19 mouse cellular contexts compared by ENCODE assay signal in the genomic region with DNA sequence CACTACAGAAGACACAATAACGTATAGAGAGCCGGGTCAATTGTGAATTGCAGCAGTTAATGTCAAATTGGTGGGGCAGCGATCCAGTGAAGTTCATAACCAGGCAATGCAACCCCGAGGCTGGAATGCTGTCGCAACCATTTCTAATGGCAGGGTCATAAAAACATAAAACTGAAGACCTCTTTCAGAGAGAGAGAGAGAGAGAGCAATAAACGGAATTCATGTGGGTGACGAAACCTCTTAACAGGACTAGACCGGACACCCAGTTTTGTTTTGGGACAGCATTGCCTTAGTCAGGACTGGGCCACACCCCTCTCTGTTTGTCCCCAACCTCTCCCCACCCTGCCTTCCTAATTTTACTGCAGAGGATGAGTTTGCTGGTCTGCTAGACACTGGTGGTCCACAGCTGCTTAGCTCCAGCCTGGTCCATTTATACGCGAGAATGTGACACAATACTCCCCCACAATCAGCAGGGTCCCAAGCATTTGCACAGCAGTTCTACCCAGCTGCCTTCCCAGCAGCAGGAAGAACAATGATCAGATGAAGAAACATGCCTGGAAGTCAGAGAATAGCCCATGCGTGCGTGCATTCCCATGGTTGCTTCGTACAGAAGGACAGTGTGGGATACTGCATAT.
A peak's percentile ranks its signal among the peaks of the same experiment; 100 is the strongest.
DNase-seq lines count a peak whose midpoint lies in the region; ATAC-seq and TF ChIP-seq lines count a peak whose summit lies in the region.
"Had no signal": no experiment of that assay in that cellular context is flagged by ENCODE, and none has a peak within 500 bp of the region (broad histone marks: within the 10 kb centered on the region; RNA-seq: fewer than 3 reads in every experiment).

No protein-coding gene starts in this region.

- no peaks in the 10 kb centered on the region for H3K36me3 ChIP-seq in heart, adult 2 months (ENCODE audit: control insufficient read depth, insufficient read depth, low read length)
- no peaks in the 10 kb centered on the region for H3K36me3 ChIP-seq in lung, embryonic 15.5 days
- H3K36me3 ChIP-seq: forebrain, embryonic 15.5 days; heart, embryonic 15.5 days; liver, embryonic 12.5 days; midbrain, embryonic 10.5 days; neural tube, embryonic 12.5 days had no signal

- H3K9me3 ChIP-seq in lung, embryonic 15.5 days: no peaks in the 10 kb centered on the region
- H3K9me3 ChIP-seq: forebrain, embryonic 15.5 days; heart, embryonic 15.5 days; liver, embryonic 12.5 days; midbrain, embryonic 10.5 days; neural tube, embryonic 12.5 days had no signal

- H3K27me3 ChIP-seq in heart, adult 2 months (ENCODE audit: control insufficient read depth, insufficient read depth, low read length): no peaks in the 10 kb centered on the region
- no peaks in the 10 kb centered on the region for H3K27me3 ChIP-seq in lung, embryonic 15.5 days
- H3K27me3 ChIP-seq: CH12.LX; forebrain, embryonic 15.5 days; heart, embryonic 15.5 days; liver, embryonic 12.5 days; neural tube, embryonic 12.5 days had no signal

- WGBS in heart, adult 2 months: 88% methylated on average over 13 of the region's 13 CpGs
- 67% methylated on average over 13 of the region's 13 CpGs for WGBS in lung, embryonic 15.5 days
- 79% methylated on average over 13 of the region's 13 CpGs for WGBS in lung, adult 2 months

- no peak overlapping the region for H3K9ac ChIP-seq in heart, adult 2 months (ENCODE audit: low read depth, low read length)
- H3K9ac ChIP-seq in lung, embryonic 15.5 days: no peak overlapping the region
- H3K9ac ChIP-seq: forebrain, embryonic 15.5 days; heart, embryonic 15.5 days; liver, embryonic 12.5 days; neural tube, embryonic 12.5 days had no signal

- no peak for TF ChIP-seq POLR2A in heart, adult 2 months (IDR thresholded peaks at IDR 0.05; ENCODE audit: insufficient read depth, low read depth, low read length)
- TF ChIP-seq POLR2A in lung, adult 2 months (IDR thresholded peaks at IDR 0.05; ENCODE audit: borderline replicate concordance, extremely low read depth, low read depth, low read length): no peak

- peaks cover 2% of the 10 kb centered on the region for H3K4me1 ChIP-seq in heart, adult 2 months (ENCODE audit: control insufficient read depth, insufficient read depth, low read length)
- H3K4me1 ChIP-seq in lung, embryonic 15.5 days: peaks cover 34% of the 10 kb centered on the region
- no peaks in the 10 kb centered on the region for H3K4me1 ChIP-seq in lung, adult 2 months (ENCODE audit: control insufficient read depth, insufficient read depth, low read length)
- H3K4me1 ChIP-seq: forebrain, embryonic 15.5 days; liver, embryonic 12.5 days; midbrain, embryonic 10.5 days had no signal

- H3K4me2 ChIP-seq in lung, embryonic 15.5 days: no peak overlapping the region
- H3K4me2 ChIP-seq: forebrain, embryonic 15.5 days; heart, embryonic 15.5 days; liver, embryonic 12.5 days; neural tube, embryonic 12.5 days had no signal

- no peak overlapping the region for H3K4me3 ChIP-seq in heart, adult 2 months
- no peak overlapping the region for H3K4me3 ChIP-seq in lung, embryonic 15.5 days
- no peak overlapping the region for H3K4me3 ChIP-seq in lung, adult 2 months (replicated peaks; ENCODE audit: extremely low read depth, low read depth, low read length)
- H3K4me3 ChIP-seq: forebrain, embryonic 15.5 days; heart, embryonic 15.5 days; liver, embryonic 12.5 days; midbrain, embryonic 10.5 days; neural tube, embryonic 12.5 days had no signal

- intact Hi-C loops in heart, adult 2 months (cut with DNase I): no loop called here
- intact Hi-C loops in left cerebral cortex, postnatal 14 days (cut with DNase I): no loop called here

- H3K79me2 ChIP-seq in heart, adult 2 months (replicated peaks; ENCODE audit: control insufficient read depth, insufficient read depth, low read length): no peaks in the 10 kb centered on the region

- ATAC-seq in lung, embryonic 15.5 days (ENCODE audit: borderline replicate concordance, extremely low read depth, low FRiP score, low TSS enrichment): no peak
- ATAC-seq: forebrain, embryonic 15.5 days; liver, embryonic 12.5 days had no signal

- H3K27ac ChIP-seq in heart, adult 2 months: no peak overlapping the region
- peak overlapping the region; percentile 42; the same call in 1 of the 2 replicates for H3K27ac ChIP-seq in lung, embryonic 15.5 days
- H3K27ac ChIP-seq: forebrain, embryonic 15.5 days; heart, embryonic 15.5 days; liver, embryonic 12.5 days; midbrain, embryonic 10.5 days; neural tube, embryonic 12.5 days had no signal

- no peak for TF ChIP-seq EP300 in heart, adult 2 months (IDR thresholded peaks at IDR 0.05; ENCODE audit: insufficient read depth, low read depth, low read length)

- TF ChIP-seq CTCF in heart, adult 2 months (IDR thresholded peaks at IDR 0.05): no peak
- TF ChIP-seq CTCF in lung, adult 2 months (IDR thresholded peaks at IDR 0.05; ENCODE audit: insufficient read depth, low read length): no peak

- peak; percentile 60 for DNase-seq in heart, adult 11 months
- DNase-seq in heart, adult 2 months: no peak
- no peak for DNase-seq in lung, adult 2 months
- DNase-seq in NIH3T3 (ENCODE audit: low read depth): peak; percentile 56
- peak; percentile 34 for DNase-seq in kidney, postnatal 14 days
- DNase-seq in left cerebral cortex, postnatal 14 days (ENCODE audit: low spot score in 2 of 2): no peak
- no peak for DNase-seq in thymus, adult 18-20 months
- DNase-seq: adrenal gland, postnatal 10 days; cerebellum, adult 11 months; cerebellum, postnatal 14 days; right cerebral cortex, postnatal 14 days; thymus, postnatal 4 days had no signal

Comparison
In these comparisons a context has a peak if more than half of its experiments do, and no peak if none do; other contexts are left out.
1. DNase-seq: peak in heart, adult 11 months (single experiment), NIH3T3 (single experiment) and kidney, postnatal 14 days (single experiment); none in heart, adult 2 months (0 of 2), lung, adult 2 months (single experiment), left cerebral cortex, postnatal 14 days (0 of 2) and thymus, adult 18-20 months (0 of 2).